Mouse (Mus musculus) forebrain, embryonic 16.5 days (tissue): ENCODE results near the gene Tmem237. TPM values are rescaled to one million over a fixed set of nuclear protein-coding genes. Genes with fewer than 3 reads are reported as not detected.

ENCODE experiments used
- ATAC-seq: fragments of 200-750 bp; cut with Nextera tagmentation; 2 replicates; pipeline ENCODE4 v1.8.0; 2017; ENCODE audit warnings: mild to moderate bottlenecking, moderate library complexity
- H3K27ac ChIP-seq: fragments of 300-500 bp; sonication (generic); 2 replicates; pipeline ENCODE4 v1.5.1; 2014; ENCODE audit warnings: low read length, control low read depth
- H3K27me3 ChIP-seq: fragments of 300-500 bp; sonication (generic); replicated peaks from 2 replicates; pipeline ENCODE4 v1.6.1; 2014; ENCODE audit warnings: low read length; ENCODE audit not compliant: control insufficient read depth, insufficient read depth
- H3K36me3 ChIP-seq: fragments of 300-500 bp; sonication (generic); 2 replicates; pipeline ENCODE4 v1.6.1; 2014; ENCODE audit not compliant: control insufficient read depth, insufficient read depth
- H3K4me1 ChIP-seq: fragments of 300-500 bp; sonication (generic); replicated peaks from 2 replicates; pipeline ENCODE4 v1.6.1; 2014; ENCODE audit warnings: low read length; ENCODE audit not compliant: control insufficient read depth, insufficient read depth
- H3K4me2 ChIP-seq: fragments of 300-500 bp; sonication (generic); 2 replicates; pipeline ENCODE4 v1.6.1; 2014; ENCODE audit warnings: mild to moderate bottlenecking, low read length, control low read depth
- H3K4me3 ChIP-seq: fragments of 300-500 bp; sonication (generic); replicated peaks from 2 replicates; pipeline ENCODE4 v1.5.1; 2014; ENCODE audit warnings: mild to moderate bottlenecking, low read length, control low read depth
- H3K9ac ChIP-seq: fragments of 300-500 bp; sonication (generic); replicated peaks from 2 replicates; pipeline ENCODE4 v1.6.1; 2014; ENCODE audit warnings: low read depth, low read length, control low read depth
- H3K9me3 ChIP-seq: fragments of 300-500 bp; sonication (generic); 2 replicates; pipeline ENCODE4 v1.6.1; 2016; ENCODE audit warnings: low read length; ENCODE audit not compliant: control insufficient read depth
- WGBS: fragments of 180-500 bp; shearing (Covaris S2); extraction: QIAGEN DNeasy Blood & Tissue Kit; methylation state at CpG from one replicate; pipeline ENCODE4 v1.1.7; 2014; 5-methylcytosine and 5-hydroxymethylcytosine counted together
- polyA plus RNA-seq: library from polyadenylated mRNA; unstranded; fragments of >200 nt; fragmentation: Nextera tagmentation; extraction: Ambion mirVana; gene quantifications from 2 replicates; pipeline ENCODE4 v1.2.1, GENCODE M21; 2015

Gene Tmem237
- polyA plus RNA-seq, 1 experiment from 2014 or later, result 52.9 TPM

DNA sequence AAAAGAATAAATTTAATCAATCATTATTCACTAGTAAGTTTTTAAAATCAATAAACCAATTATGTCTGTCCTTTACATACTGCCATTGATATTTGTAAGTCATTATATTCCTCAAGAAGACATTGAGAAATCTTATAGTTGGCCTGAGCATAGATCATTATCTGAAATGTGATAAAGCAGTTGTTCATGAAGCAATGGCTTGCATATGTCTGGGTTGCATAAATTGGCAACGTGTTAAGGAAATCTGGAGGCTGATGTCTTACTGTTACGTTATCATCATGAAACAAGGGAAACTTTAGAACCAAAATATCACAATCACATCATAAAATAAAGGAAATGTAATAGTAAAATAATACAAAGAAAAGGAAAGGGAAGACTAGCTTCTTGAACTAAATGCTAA lies 68.9 kb downstream of the Tmem237 start:
- Histone ChIP-seq H3K4me3 (no peak overlapping the region), H3K4me1 (no peaks in the 10 kb centered on the region), H3K27me3 (no peaks in the 10 kb centered on the region), H3K4me2 (no peak overlapping the region), H3K9me3 (no peaks in the 10 kb centered on the region), H3K27ac (no peak overlapping the region), H3K36me3 (no peaks in the 10 kb centered on the region), H3K9ac (no peak overlapping the region)
- no peak for ATAC-seq
- 65% methylated on average over 2 of the region's 2 CpGs for WGBS

Other genes starting within 250 kb of the Tmem237 start
- gene Trak2, start 147.0 kb downstream of the Tmem237 start, polyA plus RNA-seq, result 24.0 and 26.1 TPM in 2 replicates
- gene Stradb, start 146.9 kb downstream of the Tmem237 start, polyA plus RNA-seq, result 104 and 108 TPM in 2 replicates
- 0.11 TPM in 1 of 2 replicates, not detected in the other for gene C2cd6, start 25.5 kb downstream of the Tmem237 start, polyA plus RNA-seq
- gene Mpp4, start 43.0 kb upstream of the Tmem237 start, polyA plus RNA-seq, result 0.55 and 0.75 TPM in 2 replicates
- gene Als2, start 116.8 kb upstream of the Tmem237 start, polyA plus RNA-seq, result 23.0 and 23.1 TPM in 2 replicates
- 0.36 and 0.56 TPM in 2 replicates for gene Cdk15, start 136.5 kb upstream of the Tmem237 start, polyA plus RNA-seq